Mouse (Mus musculus) midbrain, embryonic 15.5 days (tissue): ENCODE data around the gene Pkp1. TPM values are rescaled to one million over a fixed set of nuclear protein-coding genes. Genes with fewer than 3 reads are reported as not detected.

ENCODE experiments used
- ATAC-seq: fragments of 200-750 bp; cut with Nextera tagmentation; replicated peaks from 2 replicates; pipeline ENCODE4 v1.8.0; 2017; ENCODE audit warnings: moderate TSS enrichment
- H3K27ac ChIP-seq: fragments of 300-500 bp; sonication (generic); 2 replicates; pipeline ENCODE4 v1.5.1; 2015; ENCODE audit warnings: mild to moderate bottlenecking, inconsistent platforms
- H3K27me3 ChIP-seq: fragments of 300-500 bp; sonication (generic); replicated peaks from 2 replicates; pipeline ENCODE4 v1.6.1; 2015; ENCODE audit warnings: inconsistent platforms
- H3K36me3 ChIP-seq: fragments of 300-500 bp; sonication (generic); replicated peaks from 2 replicates; pipeline ENCODE4 v1.6.1; 2015; ENCODE audit warnings: inconsistent platforms
- H3K4me1 ChIP-seq: fragments of 300-500 bp; sonication (generic); 2 replicates; pipeline ENCODE4 v1.6.1; 2015; ENCODE audit warnings: inconsistent platforms
- H3K4me2 ChIP-seq: fragments of 300-500 bp; sonication (generic); 2 replicates; pipeline ENCODE4 v1.6.1; 2015; ENCODE audit warnings: inconsistent platforms, mild to moderate bottlenecking, moderate library complexity
- H3K4me3 ChIP-seq: fragments of 300-500 bp; sonication (generic); 2 replicates; pipeline ENCODE4 v1.5.1; 2015; ENCODE audit warnings: mild to moderate bottlenecking, inconsistent platforms
- H3K9ac ChIP-seq: fragments of 300-500 bp; sonication (generic); 2 replicates; pipeline ENCODE4 v1.6.1; 2015; ENCODE audit warnings: mild to moderate bottlenecking, inconsistent platforms
- H3K9me3 ChIP-seq: fragments of 300-500 bp; sonication (generic); 2 replicates; pipeline ENCODE4 v1.6.1; 2016; ENCODE audit warnings: inconsistent platforms
- WGBS: fragments of 180-500 bp; shearing (Covaris S2); methylation state at CpG from one replicate; pipeline ENCODE4 v1.1.7; 2015; ENCODE audit warnings: mixed read lengths; 5-methylcytosine and 5-hydroxymethylcytosine counted together
- polyA plus RNA-seq: library from polyadenylated mRNA; unstranded; fragments of >200 nt; fragmentation: Nextera tagmentation; extraction: Ambion mirVana; gene quantifications from 2 replicates; pipeline ENCODE4 v1.2.1, GENCODE M21; 2015

The Pkp1 gene
- polyA plus RNA-seq, result 0.05 and 0.25 TPM in 2 replicates

DNA sequence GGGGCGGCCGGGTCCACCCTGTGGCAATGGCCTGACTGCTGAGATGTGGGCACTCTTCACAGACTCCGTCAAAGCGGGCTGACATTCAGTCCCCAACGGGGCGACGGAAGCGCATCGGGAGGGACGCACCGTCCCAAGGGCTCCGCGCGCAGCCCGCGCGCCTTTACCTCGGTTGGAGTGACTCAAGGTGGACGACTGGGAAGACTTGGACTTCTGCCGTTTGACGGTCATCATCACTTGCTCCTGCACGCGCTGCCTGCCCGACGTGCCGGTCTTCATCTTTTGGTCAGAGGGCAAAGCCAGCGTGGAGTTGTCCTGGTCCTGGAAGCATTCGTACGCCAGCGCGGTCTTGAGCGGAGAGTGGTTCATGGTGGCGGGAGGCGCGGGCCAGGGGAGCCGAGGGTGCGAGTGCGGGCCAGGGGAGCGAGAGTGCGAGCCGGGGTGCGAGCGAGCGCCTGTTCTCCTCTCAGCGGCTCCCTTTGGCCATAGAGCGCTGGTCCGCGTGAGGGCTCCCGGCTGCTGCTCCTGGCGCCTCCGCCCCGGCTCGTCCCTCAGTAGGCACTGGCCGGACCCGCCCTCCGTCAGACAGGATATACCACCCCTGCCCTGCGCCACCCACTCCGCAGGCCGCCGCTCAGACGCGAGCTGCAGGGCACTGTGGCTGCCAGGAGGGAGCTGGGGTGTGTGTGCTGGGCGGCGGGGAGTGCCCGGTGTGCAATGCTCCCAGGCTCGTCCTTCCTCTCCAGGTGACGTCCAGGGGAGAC lies at the start of gene Pkp1:
Gene Pkp1 (minus strand): TSS at position 564 of the 764 bp plus-strand sequence.
- Histone ChIP-seq H3K27me3 (peaks cover 60% of the 10 kb centered on the region), H3K9ac (peak within 1 kb of the TSS; percentile 12; the same call in 1 of the 2 replicates), H3K36me3 (no peaks in the 10 kb centered on the region), H3K9me3 (no peaks in the 10 kb centered on the region), H3K27ac (no peak within 1 kb of the TSS), H3K4me1 (peaks cover 8% of the 10 kb centered on the region), H3K4me3 (peak within 1 kb of the TSS; percentile 29), H3K4me2 (peak within 1 kb of the TSS; percentile 47)
- under 1% methylated on average over 67 of the region's 67 CpGs for WGBS
- no peak for ATAC-seq

DNA sequence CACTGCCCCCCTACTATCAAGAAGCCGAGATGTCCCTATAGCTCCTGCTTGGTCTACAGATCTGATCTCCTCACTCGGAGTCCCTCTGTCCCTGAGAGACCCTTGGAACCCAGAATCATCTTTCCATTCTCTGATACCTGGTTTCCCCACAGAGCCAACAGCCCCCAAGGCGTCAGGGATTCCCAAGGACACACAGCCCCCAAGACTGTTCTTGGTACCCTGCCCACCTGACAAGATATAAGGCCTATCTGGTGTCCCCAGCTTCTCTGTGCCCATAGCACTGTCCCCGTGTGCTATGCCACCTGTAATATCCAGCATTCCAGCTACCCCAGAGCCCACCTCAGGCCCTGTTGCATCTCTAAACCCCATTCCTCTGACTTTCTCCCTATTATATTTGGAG lies 48.7 kb upstream of the Pkp1 start:
- H3K27ac ChIP-seq, result no peak overlapping the region
- no peaks in the 10 kb centered on the region for H3K27me3 ChIP-seq
- H3K9ac ChIP-seq, result no peak overlapping the region
- H3K4me3 ChIP-seq, result no peak overlapping the region
- 78% methylated on average over 4 of the region's 4 CpGs for WGBS
- H3K4me2 ChIP-seq, result no peak overlapping the region
- no peak for ATAC-seq
- no peaks in the 10 kb centered on the region for H3K9me3 ChIP-seq
- H3K36me3 ChIP-seq, result no peaks in the 10 kb centered on the region
- H3K4me1 ChIP-seq, result no peaks in the 10 kb centered on the region

DNA sequence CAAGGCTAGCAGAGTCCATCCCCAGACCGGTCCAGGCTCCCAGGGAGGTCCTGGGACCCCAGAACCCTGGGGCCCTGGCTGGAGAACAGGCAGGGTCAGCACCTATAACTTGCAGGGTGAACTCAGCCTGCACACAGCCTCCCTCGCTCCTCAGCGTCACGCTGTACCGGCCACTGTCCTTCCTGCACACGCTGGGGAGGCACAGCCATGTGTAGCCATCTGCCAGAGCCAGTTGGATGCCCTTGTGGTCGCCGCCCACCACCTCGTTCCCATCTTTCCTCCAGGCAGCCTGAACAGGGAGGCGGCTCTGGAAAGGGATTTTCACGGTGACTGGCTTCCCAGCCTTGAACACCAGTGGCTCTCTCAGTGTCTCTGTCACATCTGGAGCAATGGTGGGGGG lies 45.6 kb upstream of the Pkp1 start:
- Histone ChIP-seq H3K27ac (no peak overlapping the region), H3K9ac (no peak overlapping the region), H3K36me3 (no peaks in the 10 kb centered on the region), H3K4me2 (no peak overlapping the region), H3K9me3 (no peaks in the 10 kb centered on the region), H3K27me3 (no peaks in the 10 kb centered on the region), H3K4me3 (no peak overlapping the region), H3K4me1 (no peaks in the 10 kb centered on the region)
- no peak for ATAC-seq
- 67% methylated on average over 11 of the region's 11 CpGs for WGBS

DNA sequence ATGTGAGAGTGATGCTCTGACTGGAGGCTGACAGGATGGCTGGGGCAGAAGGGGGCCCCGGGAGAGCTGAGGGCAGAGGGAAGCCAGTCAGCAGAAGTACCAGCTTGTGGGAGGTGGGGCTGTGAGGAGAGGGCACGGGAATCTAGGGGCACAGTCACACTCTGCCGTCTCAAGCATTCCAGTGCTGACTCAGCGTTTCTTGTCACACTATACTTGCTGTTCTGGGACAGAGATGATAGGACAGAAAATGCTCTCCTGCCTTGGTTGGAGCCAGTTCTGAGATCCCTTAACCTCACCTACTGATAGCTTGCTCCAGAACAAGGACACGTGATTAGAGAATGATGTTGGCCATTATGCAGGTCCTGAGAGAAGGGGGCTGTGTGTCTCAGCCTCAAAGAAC lies 44.2 kb upstream of the Pkp1 start:
- Histone ChIP-seq H3K4me3 (no peak overlapping the region), H3K36me3 (no peaks in the 10 kb centered on the region), H3K4me2 (no peak overlapping the region), H3K27me3 (no peaks in the 10 kb centered on the region), H3K9me3 (no peaks in the 10 kb centered on the region), H3K27ac (no peak overlapping the region), H3K4me1 (no peaks in the 10 kb centered on the region), H3K9ac (no peak overlapping the region)
- 68% methylated on average over 5 of the region's 5 CpGs for WGBS
- no peak for ATAC-seq

DNA sequence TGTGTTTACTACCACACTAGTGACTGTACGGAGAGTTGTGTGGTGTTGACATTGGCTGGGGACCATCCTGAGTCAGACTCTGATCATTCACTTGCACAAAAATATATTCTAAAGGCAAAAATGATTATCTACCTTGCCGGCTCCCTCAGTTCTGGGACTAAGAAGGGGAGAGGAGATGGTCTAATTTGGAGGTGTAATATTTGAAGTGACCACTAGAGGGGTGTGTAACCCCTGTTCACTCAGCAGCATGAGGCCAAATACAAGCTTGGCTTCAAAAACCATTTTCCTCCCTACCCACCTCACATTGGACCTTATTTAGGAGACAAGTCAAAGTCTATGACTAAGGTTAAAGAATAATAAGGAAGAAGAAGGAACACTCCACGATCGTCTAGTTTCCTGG lies 39.5 kb upstream of the Pkp1 start:
- Histone ChIP-seq H3K36me3 (no peaks in the 10 kb centered on the region), H3K4me3 (no peak overlapping the region), H3K9ac (no peak overlapping the region), H3K4me1 (no peaks in the 10 kb centered on the region), H3K9me3 (no peaks in the 10 kb centered on the region), H3K27ac (no peak overlapping the region), H3K27me3 (no peaks in the 10 kb centered on the region), H3K4me2 (no peak overlapping the region)
- peak; percentile 67 for ATAC-seq
- 46% methylated on average over 4 of the region's 4 CpGs for WGBS

DNA sequence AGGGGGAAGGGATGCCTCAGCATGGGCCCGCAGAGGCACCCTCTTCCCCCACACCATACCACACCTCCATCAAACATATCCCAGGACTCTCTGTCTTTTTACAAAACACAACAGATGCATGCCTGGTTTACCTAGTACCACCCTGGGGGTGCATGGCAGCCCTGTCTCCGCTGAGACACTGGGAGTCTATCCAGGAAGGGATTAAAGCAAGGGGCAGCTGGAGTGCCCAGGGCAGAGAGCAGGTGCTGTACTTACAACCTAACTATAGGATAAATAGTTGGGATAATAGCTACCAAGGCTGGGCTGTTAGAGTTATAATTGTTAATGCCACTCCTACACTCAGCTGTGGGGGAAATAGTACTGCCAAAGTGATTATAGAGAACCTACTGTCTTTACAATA lies 29.9 kb upstream of the Pkp1 start:
- Histone ChIP-seq H3K9ac (no peak overlapping the region), H3K27me3 (0 out of 2 replicates have a peak, but pooled peaks cover under 1% of the 10 kb centered on the region), H3K4me3 (no peak overlapping the region), H3K36me3 (no peaks in the 10 kb centered on the region), H3K4me1 (no peaks in the 10 kb centered on the region), H3K27ac (no peak overlapping the region), H3K9me3 (no peaks in the 10 kb centered on the region), H3K4me2 (no peak overlapping the region)
- ATAC-seq, result no peak
- 60% methylated on average over 2 of the region's 2 CpGs for WGBS

DNA sequence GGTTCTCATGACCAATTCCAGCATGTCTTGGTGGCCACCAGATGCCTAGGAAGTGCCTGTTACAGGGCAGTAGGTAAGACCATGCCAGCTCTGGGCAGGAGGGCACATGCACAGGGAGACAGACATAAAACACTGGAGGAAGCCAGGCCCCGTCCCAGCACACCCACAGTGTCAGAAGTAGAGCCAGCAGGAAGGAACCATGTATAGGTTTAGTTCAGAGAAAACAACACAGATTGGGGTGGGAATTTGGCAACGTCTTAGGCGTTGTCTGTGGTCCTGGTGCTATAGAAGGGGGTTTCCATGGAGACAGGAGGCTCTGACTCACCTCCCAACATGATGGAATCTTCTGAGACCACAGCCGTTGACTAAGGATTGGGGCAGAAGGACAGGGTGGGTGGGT lies 27.2 kb upstream of the Pkp1 start:
- ATAC-seq, result no peak
- Histone ChIP-seq H3K9ac (no peak overlapping the region), H3K27ac (no peak overlapping the region), H3K4me3 (no peak overlapping the region), H3K27me3 (0 out of 2 replicates have a peak, but pooled peaks cover 3% of the 10 kb centered on the region), H3K9me3 (no peaks in the 10 kb centered on the region), H3K4me1 (no peaks in the 10 kb centered on the region), H3K36me3 (no peaks in the 10 kb centered on the region), H3K4me2 (no peak overlapping the region)
- 68% methylated on average over 4 of the region's 4 CpGs for WGBS

- 0 out of 2 replicates have a peak, but pooled peaks cover 3% of the 10 kb centered on the region for H3K27me3 ChIP-seq
- ATAC-seq, result 0 out of 2 replicates have a peak, but pooled peaks have one; percentile 31
- no peaks in the 10 kb centered on the region for H3K4me1 ChIP-seq
- no peaks in the 10 kb centered on the region for H3K36me3 ChIP-seq
- 11% methylated on average over 7 of the region's 7 CpGs for WGBS
- H3K9ac ChIP-seq, result no peak overlapping the region
- no peak overlapping the region for H3K4me3 ChIP-seq
- H3K27ac ChIP-seq, result no peak overlapping the region
- no peak overlapping the region for H3K4me2 ChIP-seq
- no peaks in the 10 kb centered on the region for H3K9me3 ChIP-seq
These were observed 26.7 kb upstream of the Pkp1 start for GRCm38 (mm10) chr1:135945711-135946110.

GRCm38 (mm10) chr1:135944526-135945259 lies 25.7 kb upstream of the Pkp1 start:
- no peak overlapping the region for H3K4me3 ChIP-seq
- no peak overlapping the region for H3K27ac ChIP-seq
- H3K9me3 ChIP-seq, result no peaks in the 10 kb centered on the region
- H3K4me2 ChIP-seq, result peak overlapping the region; percentile 30
- WGBS, result 49% methylated on average over 12 of the region's 12 CpGs
- 0 out of 2 replicates have a peak, but pooled peaks cover 3% of the 10 kb centered on the region for H3K27me3 ChIP-seq
- H3K36me3 ChIP-seq, result no peaks in the 10 kb centered on the region
- peak; percentile 73; the same call in 1 of the 2 replicates for ATAC-seq
- H3K4me1 ChIP-seq, result no peaks in the 10 kb centered on the region
- H3K9ac ChIP-seq, result no peak overlapping the region

DNA sequence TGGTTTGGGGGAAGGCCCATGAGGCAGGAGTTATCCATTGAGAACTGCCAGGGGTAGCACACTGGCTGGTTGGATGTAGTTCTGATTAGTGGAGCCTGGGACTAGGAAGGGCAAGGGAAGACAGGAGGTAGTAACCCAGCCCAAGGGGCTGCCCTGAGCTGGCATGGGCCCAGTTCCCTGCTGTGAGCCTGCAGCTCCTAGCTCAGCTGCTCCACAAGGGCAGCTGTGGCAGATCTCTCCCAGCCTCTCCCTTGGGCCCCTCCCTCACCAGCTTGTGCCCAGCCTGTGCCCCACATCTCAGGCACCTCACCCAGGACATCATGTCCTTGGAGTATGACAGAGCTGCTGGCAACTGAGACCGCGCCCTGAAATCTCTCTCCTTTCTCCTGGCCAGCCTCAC lies 24.7 kb upstream of the Pkp1 start:
- no peaks in the 10 kb centered on the region for H3K36me3 ChIP-seq
- H3K4me1 ChIP-seq, result no peaks in the 10 kb centered on the region
- H3K4me3 ChIP-seq, result no peak overlapping the region
- H3K9me3 ChIP-seq, result no peaks in the 10 kb centered on the region
- H3K27me3 ChIP-seq, result 0 out of 2 replicates have a peak, but pooled peaks cover 3% of the 10 kb centered on the region
- ATAC-seq, result no peak
- H3K27ac ChIP-seq, result no peak overlapping the region
- 95% methylated on average over 2 of the region's 2 CpGs for WGBS
- H3K9ac ChIP-seq, result no peak overlapping the region
- H3K4me2 ChIP-seq, result no peak overlapping the region

DNA sequence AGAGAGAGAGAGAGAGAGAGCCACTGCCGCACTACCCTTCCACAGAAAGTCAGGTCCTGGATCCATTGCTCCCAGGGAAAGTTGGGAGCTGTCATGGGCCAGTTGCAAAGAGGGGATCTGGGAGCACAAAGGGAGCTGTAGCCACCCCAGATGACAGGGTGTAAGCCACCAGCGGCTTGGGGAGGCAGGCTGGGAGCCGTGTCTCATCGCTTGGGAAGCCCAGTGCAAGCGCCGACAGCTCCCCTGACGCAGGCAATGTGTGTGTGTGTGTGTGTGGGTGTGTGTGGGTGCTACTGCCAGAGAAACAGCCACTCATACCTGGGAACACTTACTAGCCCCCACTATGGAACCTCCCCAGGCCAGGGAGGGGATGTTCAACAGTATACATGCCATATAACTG lies 23.1 kb upstream of the Pkp1 start:
- no peak for ATAC-seq
- Histone ChIP-seq H3K27ac (no peak overlapping the region), H3K27me3 (0 out of 2 replicates have a peak, but pooled peaks cover 3% of the 10 kb centered on the region), H3K4me1 (no peaks in the 10 kb centered on the region), H3K4me3 (no peak overlapping the region), H3K9me3 (no peaks in the 10 kb centered on the region), H3K36me3 (no peaks in the 10 kb centered on the region), H3K9ac (no peak overlapping the region), H3K4me2 (no peak overlapping the region)
- 44% methylated on average over 7 of the region's 7 CpGs for WGBS

GRCm38 (mm10) chr1:135941259-135942006 lies 22.4 kb upstream of the Pkp1 start:
- Histone ChIP-seq H3K4me2 (no peak overlapping the region), H3K27ac (no peak overlapping the region), H3K36me3 (no peaks in the 10 kb centered on the region), H3K4me3 (no peak overlapping the region), H3K4me1 (no peaks in the 10 kb centered on the region), H3K9me3 (no peaks in the 10 kb centered on the region), H3K27me3 (0 out of 2 replicates have a peak, but pooled peaks cover 3% of the 10 kb centered on the region), H3K9ac (no peak overlapping the region)
- ATAC-seq, result no peak
- WGBS, result 73% methylated on average over 6 of the region's 6 CpGs
